Mouse (Mus musculus) spleen, adult 2 months (tissue): ENCODE results near the gene AC161166.1.

Experiments used
- CTCF ChIP-seq: fragments of 200-500 bp; IDR thresholded peaks from 2 replicates; pipeline ENCODE4 v1.5.1; 2011; ENCODE audit warnings: mild to moderate bottlenecking, inconsistent platforms; ENCODE audit not compliant: insufficient read depth, insufficient read length, insufficient replicate concordance; ENCODE audit errors: extremely low read depth
- POLR2A ChIP-seq: fragments of 200-500 bp; IDR thresholded peaks from 2 replicates; pipeline ENCODE4 v1.6.1; 2011; ENCODE audit warnings: low read depth, low read length, inconsistent platforms

GRCm38 (mm10) chr7:24469126-24469525, 43.1 kb downstream of the AC161166.1 start:
- TF ChIP-seq CTCF = no peak
- TF ChIP-seq POLR2A = no peak
